Mouse (Mus musculus) gastrocnemius, postnatal 4 days (tissue): ENCODE results near the gene Neu2. TPM values are rescaled to one million over a fixed set of nuclear protein-coding genes. Genes with fewer than 3 reads are reported as not detected.

Source experiments
- DNase-seq, 2 experiments: peaks; one replicate each; pipeline ENCODE4 v3.0.0; 2021 to 2022; ENCODE audit warnings: low spot score in 2 of 2, mixed read lengths in 2 of 2
- total RNA-seq, 2 experiments: library from RNA; stranded (reverse); gene quantifications; 2 replicates each; pipeline ENCODE4 v1.2.3; 2021

Gene Neu2
- total RNA-seq, 2 experiments from 2014 or later = 3.4 to 3.8 TPM

DNA sequence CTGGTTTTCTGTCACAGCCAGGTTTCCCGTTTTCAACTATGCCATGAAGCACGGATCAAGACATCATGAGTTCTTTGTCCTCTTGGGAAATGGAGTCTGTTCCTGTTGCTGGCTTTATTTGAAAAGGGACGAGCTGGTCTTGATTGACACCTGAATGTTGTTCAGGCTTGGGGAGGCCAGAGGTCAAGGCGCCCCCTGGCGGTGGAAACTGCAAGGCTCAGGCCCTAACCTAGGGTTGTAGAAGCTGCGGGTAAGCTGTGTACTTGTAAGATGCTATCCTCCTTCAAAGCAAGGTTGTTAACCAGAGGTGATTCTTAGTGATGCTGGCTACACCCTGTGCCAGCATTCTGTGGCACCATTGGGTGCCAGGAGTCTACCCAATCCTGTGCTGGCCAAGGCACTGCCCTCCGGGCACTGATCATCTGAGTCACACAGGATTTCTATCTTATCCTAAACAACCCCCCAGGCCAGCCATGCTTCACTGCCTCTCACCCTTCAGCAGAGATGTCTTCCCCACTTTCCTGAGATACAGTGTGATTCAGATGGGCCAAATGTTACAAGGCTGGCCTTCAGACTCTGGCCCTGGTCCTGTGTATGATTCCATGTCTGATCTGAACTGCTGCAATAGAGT is 98.8 kb downstream of the Neu2 start:
- peak; percentile 48 to 63 for DNase-seq

DNA sequence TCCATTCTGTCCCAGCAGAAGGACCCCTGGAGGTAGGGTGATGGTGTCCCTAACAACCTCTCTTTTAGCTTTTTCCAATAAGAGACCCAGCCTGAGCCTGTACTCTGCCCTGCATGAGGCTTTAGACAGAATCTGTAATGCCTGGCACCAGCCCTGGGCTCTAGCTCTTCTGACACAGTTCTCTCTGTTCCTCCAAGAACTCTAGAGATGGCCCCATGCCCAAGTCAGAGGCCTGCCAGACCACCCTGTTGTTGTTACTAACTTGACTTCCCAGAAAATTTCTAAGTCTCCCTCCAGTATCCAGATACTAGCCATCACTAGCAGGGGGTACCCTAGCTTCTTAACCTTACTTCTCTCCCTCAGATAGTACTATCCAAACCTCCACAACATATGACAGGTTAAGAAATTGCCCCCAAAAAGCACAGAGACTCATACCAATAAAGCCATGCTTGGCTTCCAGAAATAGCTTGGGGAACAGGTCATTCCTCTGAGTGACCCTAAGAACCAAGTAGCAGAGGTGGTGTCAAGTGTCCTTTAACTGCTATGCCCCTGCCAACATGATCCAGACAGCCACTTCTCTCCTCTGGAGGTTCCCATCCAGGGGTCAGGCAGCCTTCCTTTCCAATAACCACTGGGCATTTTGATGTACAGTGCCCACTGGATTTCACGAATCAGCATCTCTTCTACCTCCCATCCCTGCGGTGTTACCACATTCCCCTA is 105.0 kb downstream of the Neu2 start:
- DNase-seq = no peak

DNA sequence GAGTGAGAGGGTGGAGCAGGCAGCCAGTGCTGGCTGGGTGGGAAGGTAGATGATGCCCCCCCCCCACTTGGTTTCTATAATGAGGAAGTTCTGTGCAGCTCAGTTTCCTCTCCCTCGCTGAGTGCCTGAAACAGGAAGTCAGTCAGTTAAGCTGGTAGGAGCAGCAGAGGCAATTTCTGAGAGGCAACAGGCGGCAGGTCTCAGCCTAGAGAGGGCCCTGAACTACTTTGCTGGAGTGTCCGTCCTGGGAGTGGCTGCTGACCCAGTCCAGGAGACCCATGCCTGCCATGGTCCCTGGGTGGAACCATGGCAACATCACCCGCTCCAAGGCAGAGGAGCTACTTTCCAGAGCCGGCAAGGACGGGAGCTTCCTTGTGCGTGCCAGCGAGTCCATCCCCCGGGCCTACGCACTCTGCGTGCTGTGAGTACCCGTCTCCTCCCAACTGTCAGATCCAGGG is 110.6 kb downstream of the Neu2 start, which contains the start of gene Inpp5d:
Gene Inpp5d, plus strand, starts transcription at position 102 of the 458 bp plus-strand sequence.
- no peak for DNase-seq

DNA sequence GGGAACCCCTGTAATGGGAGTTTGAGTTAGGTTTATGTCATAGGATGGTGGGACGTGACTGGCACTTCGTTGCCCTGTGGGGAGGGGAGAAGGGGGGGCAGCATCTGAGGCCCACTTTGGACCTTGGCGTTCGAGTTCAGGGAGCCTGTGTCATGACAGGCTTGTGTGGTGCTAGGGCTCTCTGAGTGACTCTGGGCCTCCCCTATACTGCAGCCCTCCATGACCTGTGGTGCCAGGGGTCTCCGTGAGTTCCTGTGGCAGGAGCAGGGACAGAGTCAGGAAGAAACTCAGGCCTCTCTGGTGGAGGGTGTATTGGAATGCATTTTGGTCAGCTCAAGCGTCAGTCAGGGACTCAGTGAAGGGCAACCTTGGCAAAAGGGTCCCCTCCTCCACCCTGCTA is 111.0 kb downstream of the Neu2 start:
- DNase-seq = no peak

DNA sequence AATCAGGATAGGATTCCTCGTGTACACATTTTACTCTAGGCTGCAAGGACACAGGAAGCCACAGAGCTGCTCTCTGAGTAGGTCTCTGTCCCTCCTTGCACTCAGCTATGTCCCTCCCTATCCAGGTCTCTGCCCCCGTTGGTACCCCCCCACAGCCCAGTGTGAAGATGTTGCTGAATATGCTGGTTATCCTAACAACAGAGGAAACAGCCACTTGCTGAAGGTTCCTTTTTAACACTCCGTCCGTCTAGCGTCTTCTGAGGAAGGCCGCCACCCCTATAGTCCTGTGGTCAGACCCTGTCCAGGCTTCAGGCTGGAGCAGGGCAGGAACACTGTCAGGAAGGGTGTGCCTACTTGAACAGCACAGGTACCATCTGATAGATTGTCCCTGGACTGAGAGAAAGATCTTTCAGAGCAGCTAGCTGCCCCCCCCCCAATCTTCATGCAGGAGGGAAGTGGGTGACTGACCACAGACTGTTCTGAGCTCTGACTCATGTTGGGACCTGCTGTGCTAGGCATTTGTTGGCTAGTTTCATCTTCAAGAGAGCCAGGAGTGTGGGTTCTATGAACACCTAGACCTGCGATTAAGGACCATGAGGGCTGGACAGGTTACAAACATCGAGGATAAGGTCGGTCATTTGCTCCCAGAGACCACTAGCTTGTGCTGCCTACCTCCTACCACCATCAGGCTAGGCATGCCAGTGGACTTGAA is 111.6 kb downstream of the Neu2 start:
- no peak for DNase-seq

DNA sequence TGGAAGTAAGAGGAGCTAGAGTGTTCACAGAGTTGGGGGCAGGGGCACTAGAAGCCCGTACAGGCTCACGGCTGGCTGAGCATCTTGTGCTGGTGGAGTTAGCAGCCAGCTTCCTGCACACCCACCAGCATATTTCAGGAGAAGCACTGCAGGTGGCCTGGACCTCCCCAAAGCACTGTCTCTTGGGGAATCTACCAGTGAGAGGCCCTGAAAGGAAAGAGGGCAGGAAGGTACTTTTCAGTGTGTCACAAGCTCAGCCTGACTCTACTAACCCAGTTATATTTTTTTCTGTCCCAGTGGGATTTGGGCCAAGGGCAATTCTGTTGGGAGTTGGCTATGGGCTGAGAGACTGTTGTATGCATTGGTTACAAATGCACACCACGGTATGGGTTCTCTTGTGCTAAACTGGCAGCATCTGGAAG is 112.2 kb downstream of the Neu2 start:
- no peak for DNase-seq

DNA sequence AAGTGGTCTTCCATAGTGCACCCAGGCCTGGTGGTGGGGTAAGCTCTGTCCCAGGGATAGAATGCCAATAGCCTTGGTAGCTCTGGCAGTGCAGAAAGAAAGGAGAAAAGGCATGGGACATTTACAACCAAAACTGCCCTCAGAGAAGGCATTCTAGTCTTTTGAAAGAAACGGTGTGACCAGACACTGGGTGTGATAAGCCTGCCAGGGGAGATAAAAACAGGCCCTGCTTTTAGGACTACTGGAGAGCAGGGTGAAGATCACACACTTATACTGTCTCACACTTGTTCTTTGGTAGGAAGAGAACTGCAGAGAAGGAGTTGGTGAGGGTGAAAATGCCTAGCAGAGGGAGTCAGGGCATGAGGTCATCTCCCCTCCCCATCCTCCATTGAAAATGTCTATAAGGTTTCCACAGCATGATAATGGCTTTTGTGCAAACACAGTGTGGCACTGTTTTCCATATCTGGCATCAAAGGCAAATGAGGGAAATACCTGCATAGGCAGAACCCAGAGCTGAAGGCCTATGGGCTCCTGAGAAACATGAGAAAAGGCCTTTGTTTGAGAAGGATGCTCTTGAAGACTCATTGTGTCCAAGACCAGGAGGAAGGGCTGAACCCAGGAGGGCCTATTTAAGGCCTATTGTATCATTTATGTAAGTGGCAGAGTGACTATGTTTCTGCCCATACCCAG is 114.4 kb downstream of the Neu2 start:
- DNase-seq = no peak

DNA sequence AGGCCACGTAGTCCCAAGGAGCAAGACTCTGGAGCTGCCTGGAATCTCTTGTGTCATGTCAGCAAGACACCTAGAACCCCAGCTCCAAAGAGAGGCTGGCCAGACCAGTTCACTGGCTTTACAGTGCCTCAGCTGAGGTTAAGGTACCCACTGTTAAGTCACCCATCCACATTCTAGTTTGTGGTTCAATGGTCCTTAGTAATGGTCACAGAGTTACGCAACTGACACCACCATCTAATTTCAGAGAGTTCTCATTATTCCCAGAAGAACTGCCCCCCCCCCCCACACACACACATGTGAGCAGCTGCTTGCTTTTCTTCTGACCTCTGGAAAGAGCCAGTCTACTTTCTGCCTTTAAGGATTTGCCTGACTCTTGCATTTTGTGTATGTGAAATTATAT is 115.1 kb downstream of the Neu2 start:
- DNase-seq = no peak

DNA sequence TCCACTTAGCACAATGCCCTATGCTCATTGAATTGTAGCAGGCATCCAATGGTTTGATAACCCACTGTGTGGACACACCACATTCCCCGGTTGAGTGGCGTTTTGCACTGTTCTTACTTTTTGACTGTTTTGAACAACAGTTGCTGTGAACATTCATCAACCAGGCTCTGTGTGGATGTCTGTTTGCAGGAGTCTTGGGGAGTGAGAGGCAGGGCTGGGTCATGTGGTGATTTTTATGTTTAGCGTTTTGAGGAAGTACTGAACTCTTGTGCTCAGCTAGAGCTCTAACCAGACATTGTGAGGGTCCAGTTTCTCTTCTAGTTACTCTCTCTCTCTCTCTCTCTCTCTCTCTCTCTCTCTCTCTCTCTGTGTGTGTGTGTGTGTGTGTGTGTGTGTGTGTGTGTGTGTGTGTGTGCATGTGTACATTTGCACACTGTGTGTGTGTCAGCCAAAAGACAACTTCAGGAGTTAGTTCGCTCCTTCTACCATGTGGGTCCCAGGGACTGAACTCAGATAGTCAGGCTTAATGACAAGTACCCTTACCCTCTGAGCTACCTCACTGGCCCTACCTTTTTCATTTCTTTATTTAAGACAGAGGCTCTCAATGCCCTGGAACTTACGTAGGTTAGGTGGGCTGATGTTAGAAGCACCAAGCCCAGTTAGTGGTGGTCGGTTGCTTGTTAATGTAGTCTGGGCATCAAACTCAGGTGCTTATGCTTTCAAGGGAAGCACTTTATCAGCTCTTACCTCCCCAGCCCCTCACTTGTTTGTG is 115.8 kb downstream of the Neu2 start:
- DNase-seq = no peak

DNA sequence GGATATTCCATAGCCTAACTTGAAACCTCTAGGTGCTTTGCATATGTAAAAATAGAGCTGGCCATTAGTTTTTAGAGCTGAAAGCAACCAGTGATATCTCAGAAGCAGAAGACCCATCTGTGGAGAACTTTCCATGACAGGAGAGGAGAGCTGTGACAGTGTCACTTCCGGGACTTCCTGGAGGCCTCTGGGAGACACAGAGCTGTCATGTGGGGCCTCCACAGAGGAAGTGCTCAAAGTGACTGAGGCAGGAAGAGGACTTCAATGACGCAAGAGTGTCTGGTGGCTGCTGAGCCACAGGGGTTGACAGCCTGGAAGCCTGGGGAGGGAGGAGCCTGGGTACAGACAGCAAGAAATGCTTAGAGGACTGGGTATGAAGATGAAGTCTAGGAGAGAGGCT is 116.7 kb downstream of the Neu2 start:
- no peak for DNase-seq

DNA sequence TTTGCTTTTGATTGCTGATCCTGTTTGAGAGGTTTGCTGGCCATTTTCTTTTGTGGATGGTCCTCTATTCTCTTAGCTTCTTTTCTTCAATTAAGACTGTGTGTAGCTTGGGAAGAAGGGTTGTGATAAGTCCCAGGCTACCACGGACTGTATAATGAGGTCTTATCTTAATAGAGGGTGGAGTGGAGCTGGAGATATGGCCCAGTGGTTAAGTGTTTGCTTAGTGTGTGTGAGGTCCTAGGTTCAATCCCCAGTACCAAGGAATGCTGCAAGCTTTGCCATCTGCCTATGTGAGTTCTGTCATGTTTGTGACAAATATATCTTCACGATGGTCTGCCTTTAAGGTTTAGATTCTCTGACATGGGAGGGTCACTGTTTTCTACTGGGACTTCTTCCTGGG is 118.4 kb downstream of the Neu2 start:
- DNase-seq = no peak

DNA sequence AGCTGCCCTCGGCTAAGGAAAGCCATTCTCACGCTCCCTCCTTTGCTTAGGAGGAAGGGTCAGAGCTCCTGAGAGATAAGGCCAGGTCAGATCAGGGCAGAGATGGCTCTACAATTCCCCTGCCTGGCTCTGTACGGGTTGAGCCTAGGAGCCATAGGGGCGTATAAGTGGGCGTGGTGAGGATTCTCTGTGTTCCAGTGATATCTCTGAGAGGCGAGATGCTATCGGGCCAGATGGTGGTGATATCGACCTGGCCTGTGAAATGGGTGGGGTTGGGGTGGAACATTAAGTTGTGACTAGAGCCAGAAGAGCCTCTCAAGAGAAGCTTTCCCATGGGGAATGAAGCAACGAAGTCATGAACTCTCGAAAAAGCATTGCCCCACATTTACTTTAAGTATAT is 121.9 kb downstream of the Neu2 start:
- DNase-seq = no peak

DNA sequence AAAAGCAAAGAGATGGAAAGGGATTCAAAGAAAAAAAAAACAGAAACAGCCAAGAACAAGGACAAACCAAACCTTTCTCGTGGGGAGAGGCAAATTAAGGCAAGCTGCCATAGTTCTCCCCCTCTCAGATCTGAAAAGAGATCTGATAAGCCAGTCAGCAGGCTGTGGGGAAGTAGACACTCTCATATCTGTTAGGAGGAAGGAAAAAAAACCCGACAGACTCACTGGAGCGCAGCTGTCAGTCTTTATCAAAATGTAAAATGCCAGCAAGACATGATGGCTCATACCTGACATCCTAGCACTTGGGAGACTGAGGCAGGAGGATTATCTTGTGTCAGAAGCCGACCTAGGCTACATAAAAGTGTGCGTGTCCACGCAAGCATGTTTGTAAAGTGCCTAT is 122.5 kb downstream of the Neu2 start:
- DNase-seq = no peak

DNA sequence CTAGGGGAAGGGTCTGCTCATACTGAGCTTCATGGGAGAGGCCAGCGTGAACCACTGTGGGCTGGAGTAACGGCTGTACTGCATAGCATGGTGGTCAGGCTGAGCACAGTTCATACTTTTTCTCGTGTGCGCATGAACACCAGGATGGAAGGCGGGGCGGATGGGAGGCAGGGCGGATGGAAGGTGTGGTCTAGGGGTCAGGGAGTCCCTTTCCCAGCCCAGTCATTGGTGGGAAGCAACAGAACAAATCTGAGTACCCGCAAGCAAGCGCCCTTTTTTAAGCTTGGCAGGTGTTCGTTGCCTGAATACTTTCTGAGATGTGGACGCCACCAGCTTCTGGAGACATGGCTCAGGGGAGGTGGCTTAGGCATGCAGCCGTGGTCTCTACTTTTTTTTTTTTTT is 127.0 kb downstream of the Neu2 start:
- DNase-seq = no peak

DNA sequence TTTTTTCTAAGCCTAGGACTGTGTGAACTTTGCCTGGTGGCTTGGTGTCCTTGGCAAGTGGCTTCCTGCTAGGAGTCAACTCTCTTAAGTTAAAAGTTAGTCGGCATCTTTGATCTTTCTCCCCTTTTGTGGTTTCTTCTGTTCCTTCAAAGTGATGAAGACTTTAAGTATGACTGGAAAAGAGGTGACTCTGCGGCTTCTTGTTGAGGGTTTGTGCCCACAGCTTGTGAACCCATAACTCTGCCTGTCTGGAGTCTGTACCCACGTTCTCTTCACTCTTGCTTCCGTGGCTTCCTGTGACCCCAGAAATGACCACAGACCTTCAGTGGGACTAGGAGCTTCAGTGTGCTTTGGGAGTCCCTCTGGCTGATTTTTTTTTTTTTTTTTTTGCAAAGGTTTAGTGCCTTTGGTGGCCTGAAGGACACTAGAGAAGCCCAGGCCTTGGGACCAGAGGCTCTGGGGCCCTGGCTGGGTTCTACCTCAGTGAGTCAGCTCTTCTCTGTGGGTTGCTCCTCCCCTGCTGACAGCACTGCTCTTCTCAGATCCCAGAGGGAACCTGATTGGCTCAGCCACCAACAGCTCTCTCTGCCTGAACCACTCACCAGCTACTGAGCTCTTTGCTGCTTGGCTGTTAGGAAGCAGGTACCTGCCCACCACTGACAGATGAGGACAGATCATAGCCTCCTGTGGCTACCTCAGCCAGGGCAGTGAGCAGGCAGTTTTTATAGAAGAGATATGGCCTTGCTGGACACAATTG is 127.6 kb downstream of the Neu2 start:
- no peak for DNase-seq

DNA sequence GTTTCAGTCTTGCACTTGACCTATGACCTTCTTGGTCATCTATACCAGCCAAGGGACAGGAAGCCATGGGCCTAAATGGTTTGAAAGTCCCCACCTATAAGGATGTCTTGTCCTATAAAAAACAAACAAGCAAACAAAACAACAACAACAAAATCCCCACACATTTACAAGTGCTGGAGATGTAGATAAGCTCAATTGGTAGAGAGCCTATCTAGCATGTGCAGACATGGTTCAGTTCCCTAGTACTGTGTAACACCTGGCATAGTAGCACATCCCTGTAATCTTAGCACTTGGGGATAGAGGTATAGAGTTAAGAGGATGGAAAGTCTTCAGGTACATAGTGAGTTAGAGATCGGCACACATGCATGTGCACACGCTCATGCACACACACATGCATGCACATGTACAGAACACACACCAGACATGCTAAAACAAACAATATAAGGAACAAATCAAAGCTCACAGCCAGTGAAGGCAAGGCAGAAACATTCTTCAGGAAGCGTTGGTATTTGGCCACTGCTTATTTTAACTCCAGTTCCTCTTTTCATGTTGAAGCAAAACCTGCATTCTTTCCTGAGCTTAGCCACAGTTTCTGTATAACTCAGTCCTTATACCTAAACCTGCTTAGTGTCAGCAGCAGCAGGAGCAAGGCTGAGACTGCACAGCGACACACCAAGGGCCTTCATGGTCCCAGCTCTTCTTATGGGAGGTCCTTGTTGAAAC is 128.3 kb downstream of the Neu2 start:
- DNase-seq = no peak

DNA sequence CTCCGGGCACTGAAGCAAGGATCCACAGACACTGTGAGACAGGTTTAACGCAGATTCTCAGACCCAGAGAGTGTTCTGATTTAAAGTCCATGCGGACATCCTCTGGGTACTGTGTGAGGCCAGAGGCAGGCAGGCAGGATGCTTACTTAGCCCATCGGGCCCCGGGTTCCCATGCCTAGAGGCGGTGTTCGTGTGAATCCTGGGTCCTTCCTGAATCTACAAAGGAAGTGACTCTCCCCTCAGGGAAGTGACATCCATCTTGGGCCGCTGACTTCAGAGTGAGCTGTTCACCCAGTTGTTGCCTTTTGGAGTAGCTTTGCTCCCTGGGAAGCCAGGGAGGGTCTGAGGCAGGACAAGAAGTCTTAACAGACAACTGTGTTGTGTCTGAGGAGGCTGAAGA is 130.0 kb downstream of the Neu2 start:
- DNase-seq = no peak

DNA sequence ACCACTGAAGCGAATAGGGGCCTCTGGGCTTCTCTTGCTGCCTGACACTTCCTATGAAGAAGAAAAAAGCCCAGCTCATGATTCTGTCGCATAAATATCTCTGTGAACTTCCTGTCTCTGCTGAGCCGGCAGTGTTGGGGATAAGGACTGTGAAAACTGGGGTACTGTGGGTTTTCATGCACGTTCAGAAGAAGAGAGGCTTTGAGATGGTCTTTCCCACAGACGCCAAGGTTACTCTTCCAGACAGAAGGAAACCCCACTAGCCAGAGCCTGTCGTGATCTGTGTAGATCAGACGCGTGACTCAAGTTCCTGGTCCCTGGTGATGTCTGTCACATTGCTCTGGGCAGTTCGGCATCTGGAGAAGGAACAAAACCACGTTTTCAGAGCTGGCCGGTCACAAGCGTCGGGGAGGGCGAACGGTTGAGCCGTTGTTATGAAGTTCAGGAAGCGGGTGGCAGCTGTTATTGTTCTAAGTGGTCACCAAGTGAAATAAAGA is 130.5 kb downstream of the Neu2 start:
- DNase-seq = peak in 1 of 2 experiments; percentile 23

DNA sequence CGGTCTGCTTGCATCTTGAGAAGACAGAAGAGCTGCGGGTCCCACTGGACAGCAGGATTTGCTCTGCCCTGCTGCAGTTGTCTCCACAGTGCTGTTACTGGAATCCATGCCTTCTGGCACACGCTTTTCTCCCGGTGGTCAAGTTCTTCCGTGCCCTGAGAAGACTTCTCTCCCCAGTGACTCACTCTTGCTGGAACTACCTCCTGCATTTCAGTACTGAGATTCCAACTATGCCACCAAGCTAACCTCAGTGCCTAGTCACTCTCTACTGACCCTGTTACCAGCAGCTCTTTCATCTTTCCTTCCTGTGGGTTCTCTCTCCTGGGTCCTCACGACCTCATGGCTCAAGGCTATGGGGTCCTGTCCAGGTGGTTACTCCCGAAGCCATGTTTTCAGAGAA is 133.3 kb downstream of the Neu2 start:
- no peak for DNase-seq
